Mouse (Mus musculus) CH12.LX (cell line): ENCODE data around the gene Fam151b. TPM values are rescaled to one million over a fixed set of nuclear protein-coding genes. Genes with fewer than 3 reads are reported as not detected.

Experiments used
- DNase-seq: peaks from one replicate; pipeline ENCODE4 v3.0.0-alpha.2; 2013; ENCODE audit errors: extremely low read depth
- H3K27ac ChIP-seq: 2 replicates; pipeline ENCODE4 v1.5.1; 2012; ENCODE audit warnings: low read depth, mild to moderate bottlenecking, control low read depth, moderate library complexity; ENCODE audit not compliant: insufficient read depth
- H3K27me3 ChIP-seq: replicated peaks from 2 replicates; pipeline ENCODE3; 2012; ENCODE audit warnings: inconsistent platforms
- H3K36me3 ChIP-seq, 2 experiments: replicated peaks in 1 of 2; 2 replicates each; pipeline versions ENCODE3 to v1.6.1; 2012; ENCODE audit warnings: inconsistent platforms in 1 of 2, low read length in 1 of 2, mild to moderate bottlenecking in 1 of 2, mixed read lengths in 1 of 2, moderate library complexity in 1 of 2; ENCODE audit not compliant: control insufficient read depth in 1 of 2, insufficient read depth in 1 of 2
- H3K4me1 ChIP-seq, 2 experiments: 2 replicates each; pipeline ENCODE4 v1.6.1; 2012; ENCODE audit warnings: inconsistent platforms in 1 of 2, moderate library complexity in 1 of 2; ENCODE audit not compliant: insufficient read depth in 2 of 2, control insufficient read depth in 1 of 2
- H3K4me2 ChIP-seq: 2 replicates; pipeline ENCODE4 v1.6.1; 2012; ENCODE audit warnings: low read depth, mild to moderate bottlenecking, control low read depth; ENCODE audit not compliant: poor library complexity, insufficient read depth, severe bottlenecking
- H3K4me3 ChIP-seq, 3 experiments: fragments of 150-350 bp in 1 of 3; sonication (generic) in 1 of 3; replicated peaks in 1 of 3; 2 replicates each; pipeline versions ENCODE3 to v1.5.1; 2011 to 2012; ENCODE audit warnings: low read depth in 2 of 3, low read length in 2 of 3, mild to moderate bottlenecking in 2 of 3, moderate library complexity in 2 of 3, control low read depth in 1 of 3, improper control_type of control experiment in 1 of 3, inconsistent platforms in 1 of 3, mixed read lengths in 1 of 3; ENCODE audit not compliant: poor library complexity in 1 of 3
- H3K79me2 ChIP-seq: replicated peaks from 2 replicates; pipeline ENCODE4 v1.6.1; 2012; ENCODE audit warnings: mild to moderate bottlenecking, moderate library complexity; ENCODE audit not compliant: control insufficient read depth, poor library complexity, insufficient read depth, severe bottlenecking; ENCODE audit errors: extremely low read depth
- H3K9ac ChIP-seq: 2 replicates; pipeline ENCODE4 v1.6.1; 2012; ENCODE audit warnings: low read depth, mild to moderate bottlenecking, control low read depth, moderate library complexity; ENCODE audit not compliant: insufficient read depth
- H3K9me3 ChIP-seq: replicated peaks from 2 replicates; pipeline ENCODE3; 2012; ENCODE audit warnings: low read length, inconsistent platforms, mixed read lengths
- BHLHE40 ChIP-seq: IDR thresholded peaks from 2 replicates; pipeline ENCODE4 v1.6.1; 2011; ENCODE audit warnings: mild to moderate bottlenecking, low read depth, low read length, improper control_type of control experiment
- ETS1 ChIP-seq: conservative IDR thresholded peaks from 2 replicates; pipeline ENCODE4 v1.6.1; 2012; ENCODE audit warnings: low read depth, mild to moderate bottlenecking, inconsistent platforms, low read length, improper control_type of control experiment, moderate library complexity
- GABPA ChIP-seq: IDR thresholded peaks from 2 replicates; pipeline ENCODE4 v1.6.1; 2012; ENCODE audit warnings: low read depth, low read length, improper control_type of control experiment, inconsistent platforms; ENCODE audit not compliant: insufficient replicate concordance
- IRF4 ChIP-seq: IDR thresholded peaks from 2 replicates; pipeline ENCODE4 v1.6.1; 2014; ENCODE audit warnings: low read depth, mild to moderate bottlenecking, inconsistent platforms, low read length, improper control_type of control experiment
- JUN ChIP-seq: IDR thresholded peaks from 2 replicates; pipeline ENCODE4 v1.6.1; 2011; ENCODE audit warnings: low read depth, mild to moderate bottlenecking, low read length, improper control_type of control experiment, moderate library complexity; ENCODE audit not compliant: insufficient read depth
- MAFK ChIP-seq: IDR thresholded peaks from 2 replicates; pipeline ENCODE4 v1.6.1; 2011; ENCODE audit warnings: low read length, improper control_type of control experiment; ENCODE audit not compliant: insufficient replicate concordance
- MAZ ChIP-seq: IDR thresholded peaks from 2 replicates; pipeline ENCODE4 v1.6.1; 2012; ENCODE audit warnings: low read depth, mild to moderate bottlenecking, inconsistent platforms, low read length, improper control_type of control experiment, moderate library complexity
- NELFE ChIP-seq: IDR thresholded peaks from 2 replicates; pipeline ENCODE4 v1.6.1; 2011; ENCODE audit warnings: low read depth, low read length, improper control_type of control experiment
- NRF1 ChIP-seq: IDR thresholded peaks from 2 replicates; pipeline ENCODE4 v1.6.1; 2014; ENCODE audit warnings: low read depth, mild to moderate bottlenecking, inconsistent platforms, low read length, improper control_type of control experiment, moderate library complexity
- RAD21 ChIP-seq: IDR thresholded peaks from 2 replicates; pipeline ENCODE4 v1.6.1; 2011; ENCODE audit warnings: low read depth, mild to moderate bottlenecking, low read length, improper control_type of control experiment, moderate library complexity
- RCOR1 ChIP-seq: conservative IDR thresholded peaks from 2 replicates; pipeline ENCODE4 v1.6.1; 2012; ENCODE audit warnings: low read depth, mild to moderate bottlenecking, inconsistent platforms, low read length, improper control_type of control experiment
- TCF12 ChIP-seq: IDR thresholded peaks from 2 replicates; pipeline ENCODE4 v1.6.1; 2014; ENCODE audit warnings: low read depth, mild to moderate bottlenecking, inconsistent platforms, low read length, improper control_type of control experiment
- UBTF ChIP-seq: IDR thresholded peaks from 2 replicates; pipeline ENCODE4 v1.6.1; 2012; ENCODE audit warnings: low read depth, mild to moderate bottlenecking, inconsistent platforms, low read length, improper control_type of control experiment, moderate library complexity
- ZKSCAN1 ChIP-seq: IDR thresholded peaks from 2 replicates; pipeline ENCODE4 v1.6.1; 2012; ENCODE audit warnings: low read depth, inconsistent platforms, low read length, improper control_type of control experiment, borderline replicate concordance
- ZMIZ1 ChIP-seq: IDR thresholded peaks from 2 replicates; pipeline ENCODE4 v1.6.1; 2012; ENCODE audit warnings: low read depth, mild to moderate bottlenecking, inconsistent platforms, low read length, improper control_type of control experiment
- dilution Hi-C: fragments of 300-500 bp; cut with MboI; formaldehyde crosslinking; loops from 2 replicates; pipeline ENCODE4 v1.14.3; 2020; ENCODE audit warnings: low sequenced_read_pairs; ENCODE audit not compliant: extremely low pct_unique_long_range_greater_than_20kb, extremely low pct_ligation_motif_present
- in situ Hi-C: fragments of 300-500 bp; cut with MboI; formaldehyde crosslinking; loops from 3 replicates; pipeline ENCODE4 v1.14.3; 2019; ENCODE audit warnings: low sequenced_read_pairs, low pct_ligation_motif_present, low pct_unique_long_range_greater_than_20kb, mixed read lengths
- polyA plus RNA-seq: library from polyadenylated mRNA; unstranded; fragments of >175 nt; gene quantifications from 2 replicates; pipeline ENCODE4 v1.2.1, GENCODE M21; 2012; ENCODE audit warnings: low read depth; ENCODE audit not compliant: insufficient read length
- total RNA-seq, 2 experiments: library from RNA; depleted of rRNA; stranded (reverse); fragments of 300-350 nt in 1 of 2; fragments of >200 nt in 1 of 2; gene quantifications; 2 replicates each; pipeline ENCODE4 v1.2.3; 2012 to 2014

Fam151b gene
- total and polyA plus RNA-seq, 3 experiments, result 2.5 to 5.2 (median 3.7) TPM

- Histone ChIP-seq H3K4me3 (no peak overlapping the region), H3K27ac (no peak overlapping the region), H3K4me2 (no peak overlapping the region), H3K36me3 (peaks cover 0 to 9% of the 10 kb centered on the region in 2 experiments), H3K9ac (no peak overlapping the region), H3K9me3 (no peaks in the 10 kb centered on the region), H3K79me2 (no peaks in the 10 kb centered on the region), H3K4me1 (no peaks in the 10 kb centered on the region), H3K27me3 (no peaks in the 10 kb centered on the region)
- dilution Hi-C loops, result no loop called here
- DNase-seq, result no peak
- in situ Hi-C loops, result no loop called here
- TF ChIP-seq GABPA, result no peak
- TF ChIP-seq IRF4, result no peak
- TF ChIP-seq ZKSCAN1, result no peak
- TF ChIP-seq ETS1, result no peak
Observed at GRCm38 (mm10) chr13:92467891-92468290, 15.9 kb downstream of the Fam151b start.

- Histone ChIP-seq H3K4me2 (no peak overlapping the region), H3K27ac (no peak overlapping the region), H3K9ac (no peak overlapping the region), H3K4me3 (no peak overlapping the region), H3K4me1 (no peaks in the 10 kb centered on the region), H3K79me2 (no peaks in the 10 kb centered on the region), H3K36me3 (peaks cover 0 to 9% of the 10 kb centered on the region in 2 experiments), H3K27me3 (no peaks in the 10 kb centered on the region), H3K9me3 (no peaks in the 10 kb centered on the region)
- dilution Hi-C loops, result no loop called here
- TF ChIP-seq RAD21 (no peak), MAZ (no peak), NELFE (no peak), ETS1 (no peak), ZMIZ1 (no peak), NRF1 (no peak), TCF12 (no peak)
- no peak for DNase-seq
- in situ Hi-C loops, result no loop called here
Observed at GRCm38 (mm10) chr13:92464698-92465097, 19.1 kb downstream of the Fam151b start.

- TF ChIP-seq RCOR1, result no peak
- no peak for TF ChIP-seq BHLHE40
- no peak for TF ChIP-seq UBTF
- no peak for TF ChIP-seq JUN
- TF ChIP-seq MAFK, result no peak
- H3K4me1 ChIP-seq, result no peaks in the 10 kb centered on the region
- dilution Hi-C loops, result no loop called here
Observed at GRCm38 (mm10) chr13:92446872-92447271, 36.9 kb downstream of the Fam151b start.

More at GRCm38 (mm10) chr13:92446872-92447271, 36.9 kb downstream of the Fam151b start:
- DNase-seq, result no peak
- Histone ChIP-seq H3K9ac (no peak overlapping the region), H3K9me3 (no peaks in the 10 kb centered on the region), H3K27ac (no peak overlapping the region), H3K27me3 (no peaks in the 10 kb centered on the region), H3K4me2 (no peak overlapping the region), H3K4me3 (no peak overlapping the region), H3K36me3 (no peaks in the 10 kb centered on the region), H3K79me2 (no peaks in the 10 kb centered on the region)
- in situ Hi-C loops, result no loop called here
